Mouse (Mus musculus): Measurements from ENCODE around the gene Git2. TPM values are rescaled to one million over a fixed set of nuclear protein-coding genes. Genes with fewer than 3 reads are reported as not detected.

The Git2 gene
- polyA plus RNA-seq, 1 experiment from 2014 or later: 40.1 TPM

- no peaks in the 10 kb centered on the region for H3K9me3 ChIP-seq (ENCODE audit: control insufficient read depth, low read length)
- no peak overlapping the region for H3K4me3 ChIP-seq (ENCODE audit: low read depth, low read length)
- DNase-seq (ENCODE audit: low spot score) (no peak), ATAC-seq (ENCODE audit: low read depth) (no peak)
- H3K27ac ChIP-seq (replicated peaks; ENCODE audit: low read depth, low read length): no peak overlapping the region
- 75% methylated on average over 4 of the region's 4 CpGs for WGBS
- no peaks in the 10 kb centered on the region for H3K27me3 ChIP-seq (replicated peaks; ENCODE audit: control insufficient read depth, insufficient read depth, low read length)
- H3K36me3 ChIP-seq (ENCODE audit: control insufficient read depth, insufficient read depth, low read length): peaks cover 60% of the 10 kb centered on the region
- H3K4me1 ChIP-seq (ENCODE audit: control insufficient read depth, insufficient read depth, low read length): peaks cover 9% of the 10 kb centered on the region
- no peak overlapping the region for H3K9ac ChIP-seq (ENCODE audit: low read depth, low read length)
- H3K4me2 ChIP-seq (ENCODE audit: low read depth, low read length): no peak overlapping the region
Measured at GRCm38 (mm10) chr5:114794609-114795008, 19.3 kb upstream of the Git2 start.

GRCm38 (mm10) chr5:114793317-114793716, 18.0 kb upstream of the Git2 start:
- no peak for ATAC-seq (ENCODE audit: low read depth)
- H3K4me1 ChIP-seq (ENCODE audit: control insufficient read depth, insufficient read depth, low read length): peaks cover 9% of the 10 kb centered on the region
- WGBS: 71% methylated on average over 7 of the region's 7 CpGs
- H3K9me3 ChIP-seq (ENCODE audit: control insufficient read depth, low read length): no peaks in the 10 kb centered on the region
- no peak for DNase-seq (ENCODE audit: low spot score)
- H3K27me3 ChIP-seq (replicated peaks; ENCODE audit: control insufficient read depth, insufficient read depth, low read length): no peaks in the 10 kb centered on the region
- H3K36me3 ChIP-seq (ENCODE audit: control insufficient read depth, insufficient read depth, low read length): peaks cover 60% of the 10 kb centered on the region
- no peak overlapping the region for H3K27ac ChIP-seq (replicated peaks; ENCODE audit: low read depth, low read length)
- H3K9ac ChIP-seq (ENCODE audit: low read depth, low read length): no peak overlapping the region
- H3K4me3 ChIP-seq (ENCODE audit: low read depth, low read length): no peak overlapping the region
- no peak overlapping the region for H3K4me2 ChIP-seq (ENCODE audit: low read depth, low read length)

- H3K4me1 ChIP-seq (ENCODE audit: control insufficient read depth, insufficient read depth, low read length): no peaks in the 10 kb centered on the region
- no peak overlapping the region for H3K27ac ChIP-seq (replicated peaks; ENCODE audit: low read depth, low read length)
- WGBS: 77% methylated on average over 5 of the region's 5 CpGs
- ATAC-seq (ENCODE audit: low read depth) (no peak), DNase-seq (ENCODE audit: low spot score) (no peak)
- H3K36me3 ChIP-seq (ENCODE audit: control insufficient read depth, insufficient read depth, low read length): peaks cover 28% of the 10 kb centered on the region
- H3K9me3 ChIP-seq (ENCODE audit: control insufficient read depth, low read length): no peaks in the 10 kb centered on the region
- no peak overlapping the region for H3K4me3 ChIP-seq (ENCODE audit: low read depth, low read length)
- no peak overlapping the region for H3K9ac ChIP-seq (ENCODE audit: low read depth, low read length)
- no peak overlapping the region for H3K4me2 ChIP-seq (ENCODE audit: low read depth, low read length)
- H3K27me3 ChIP-seq (replicated peaks; ENCODE audit: control insufficient read depth, insufficient read depth, low read length): no peaks in the 10 kb centered on the region
Measured at GRCm38 (mm10) chr5:114785196-114785595, 9.9 kb upstream of the Git2 start.

- Histone ChIP-seq H3K9ac (ENCODE audit: low read depth, low read length) (no peak overlapping the region), H3K4me1 (ENCODE audit: control insufficient read depth, insufficient read depth, low read length) (no peaks in the 10 kb centered on the region), H3K27ac (replicated peaks; ENCODE audit: low read depth, low read length) (no peak overlapping the region), H3K9me3 (ENCODE audit: control insufficient read depth, low read length) (no peaks in the 10 kb centered on the region), H3K36me3 (ENCODE audit: control insufficient read depth, insufficient read depth, low read length) (peaks cover 28% of the 10 kb centered on the region), H3K4me3 (ENCODE audit: low read depth, low read length) (no peak overlapping the region), H3K27me3 (replicated peaks; ENCODE audit: control insufficient read depth, insufficient read depth, low read length) (no peaks in the 10 kb centered on the region), H3K4me2 (ENCODE audit: low read depth, low read length) (no peak overlapping the region)
- DNase-seq (ENCODE audit: low spot score) (no peak), ATAC-seq (ENCODE audit: low read depth) (no peak)
- WGBS: 74% methylated on average over 12 of the region's 16 CpGs
Measured at GRCm38 (mm10) chr5:114784622-114785165, 9.4 kb upstream of the Git2 start.

- DNase-seq (ENCODE audit: low spot score) (no peak), ATAC-seq (ENCODE audit: low read depth) (no peak)
- Histone ChIP-seq H3K27ac (replicated peaks; ENCODE audit: low read depth, low read length) (no peak overlapping the region), H3K27me3 (replicated peaks; ENCODE audit: control insufficient read depth, insufficient read depth, low read length) (no peaks in the 10 kb centered on the region), H3K4me2 (ENCODE audit: low read depth, low read length) (no peak overlapping the region), H3K9ac (ENCODE audit: low read depth, low read length) (no peak overlapping the region), H3K9me3 (ENCODE audit: control insufficient read depth, low read length) (no peaks in the 10 kb centered on the region), H3K4me3 (ENCODE audit: low read depth, low read length) (no peak overlapping the region), H3K4me1 (ENCODE audit: control insufficient read depth, insufficient read depth, low read length) (no peaks in the 10 kb centered on the region), H3K36me3 (ENCODE audit: control insufficient read depth, insufficient read depth, low read length) (peaks cover 17% of the 10 kb centered on the region; the same call in 1 of the 2 replicates)
- 86% methylated on average over 12 of the region's 12 CpGs for WGBS
Measured at GRCm38 (mm10) chr5:114783405-114784163, 8.3 kb upstream of the Git2 start.

GRCm38 (mm10) chr5:114782991-114783390, 7.7 kb upstream of the Git2 start:
- H3K27ac ChIP-seq (replicated peaks; ENCODE audit: low read depth, low read length): no peak overlapping the region
- no peaks in the 10 kb centered on the region for H3K9me3 ChIP-seq (ENCODE audit: control insufficient read depth, low read length)
- H3K4me3 ChIP-seq (ENCODE audit: low read depth, low read length): no peak overlapping the region
- DNase-seq (ENCODE audit: low spot score): no peak
- WGBS: 81% methylated on average over 9 of the region's 9 CpGs
- H3K9ac ChIP-seq (ENCODE audit: low read depth, low read length): no peak overlapping the region
- no peak for ATAC-seq (ENCODE audit: low read depth)
- H3K27me3 ChIP-seq (replicated peaks; ENCODE audit: control insufficient read depth, insufficient read depth, low read length): no peaks in the 10 kb centered on the region
- H3K4me1 ChIP-seq (ENCODE audit: control insufficient read depth, insufficient read depth, low read length): no peaks in the 10 kb centered on the region
- no peak overlapping the region for H3K4me2 ChIP-seq (ENCODE audit: low read depth, low read length)
- H3K36me3 ChIP-seq (ENCODE audit: control insufficient read depth, insufficient read depth, low read length): peaks cover 11% of the 10 kb centered on the region; the same call in 1 of the 2 replicates

- Histone ChIP-seq H3K9me3 (ENCODE audit: control insufficient read depth, low read length) (no peaks in the 10 kb centered on the region), H3K27ac (replicated peaks; ENCODE audit: low read depth, low read length) (no peak overlapping the region), H3K4me3 (ENCODE audit: low read depth, low read length) (no peak overlapping the region), H3K36me3 (ENCODE audit: control insufficient read depth, insufficient read depth, low read length) (no peaks in the 10 kb centered on the region), H3K9ac (ENCODE audit: low read depth, low read length) (no peak overlapping the region), H3K4me2 (ENCODE audit: low read depth, low read length) (no peak overlapping the region), H3K4me1 (ENCODE audit: control insufficient read depth, insufficient read depth, low read length) (peaks cover 8% of the 10 kb centered on the region), H3K27me3 (replicated peaks; ENCODE audit: control insufficient read depth, insufficient read depth, low read length) (no peaks in the 10 kb centered on the region)
- no peak for DNase-seq (ENCODE audit: low spot score)
- 81% methylated on average over 7 of the region's 7 CpGs for WGBS
- ATAC-seq (ENCODE audit: low read depth): no peak
Measured at GRCm38 (mm10) chr5:114780912-114781311, 5.6 kb upstream of the Git2 start.

- Histone ChIP-seq H3K4me1 (ENCODE audit: control insufficient read depth, insufficient read depth, low read length) (peaks cover 10% of the 10 kb centered on the region), H3K9me3 (ENCODE audit: control insufficient read depth, low read length) (no peaks in the 10 kb centered on the region)
- WGBS: 74% methylated on average over 7 of the region's 7 CpGs
Measured at GRCm38 (mm10) chr5:114779956-114780489, 4.7 kb upstream of the Git2 start.

More at GRCm38 (mm10) chr5:114779956-114780489, 4.7 kb upstream of the Git2 start:
- no peak overlapping the region for H3K4me3 ChIP-seq (ENCODE audit: low read depth, low read length)
- no peak for ATAC-seq (ENCODE audit: low read depth)
- H3K36me3 ChIP-seq (ENCODE audit: control insufficient read depth, insufficient read depth, low read length): no peaks in the 10 kb centered on the region
- DNase-seq (ENCODE audit: low spot score): no peak
- H3K27ac ChIP-seq (replicated peaks; ENCODE audit: low read depth, low read length): no peak overlapping the region
- no peaks in the 10 kb centered on the region for H3K27me3 ChIP-seq (replicated peaks; ENCODE audit: control insufficient read depth, insufficient read depth, low read length)
- no peak overlapping the region for H3K4me2 ChIP-seq (ENCODE audit: low read depth, low read length)
- no peak overlapping the region for H3K9ac ChIP-seq (ENCODE audit: low read depth, low read length)

Data from embryonic facial prominence, embryonic 14.5 days (tissue).